Comparison of ENCODE assay signal across 8 mouse cellular contexts in genomic region chr6:141249585-141250295, GRCm38 (mm10). TPM values are rescaled to one million over a fixed set of nuclear protein-coding genes. Genes with fewer than 3 reads are reported as not detected.
DNase-seq lines count a peak whose midpoint lies in the region; ATAC-seq and TF ChIP-seq lines count a peak whose summit lies in the region.

No protein-coding gene starts in this region.

- ATAC-seq in embryonic facial prominence, embryonic 13.5 days (ENCODE audit: insufficient number of reproducible peaks, insufficient read depth, low FRiP score, low TSS enrichment, low read depth) = peak; percentile 85
- peak; percentile 81 for ATAC-seq in limb, embryonic 13.5 days (ENCODE audit: low FRiP score, low read depth)
- ATAC-seq in midbrain, embryonic 15.5 days (replicated peaks) = peak; percentile 93
- ATAC-seq in stomach, embryonic 15.5 days (ENCODE audit: insufficient read depth, low FRiP score, low read depth) = peak; percentile 83

- peak overlapping the region; percentile 76 for H3K4me3 ChIP-seq in embryonic facial prominence, embryonic 13.5 days
- H3K4me3 ChIP-seq in kidney, adult 2 months (ENCODE audit: insufficient read depth, low read depth, low read length) = peak overlapping the region; percentile 71
- peak overlapping the region; percentile 81 for H3K4me3 ChIP-seq in limb, embryonic 13.5 days
- peak overlapping the region; percentile 56 for H3K4me3 ChIP-seq in midbrain, embryonic 15.5 days
- peak overlapping the region; percentile 67 for H3K4me3 ChIP-seq in stomach, embryonic 15.5 days (replicated peaks)

- H3K9ac ChIP-seq in embryonic facial prominence, embryonic 13.5 days = peak overlapping the region; percentile 89
- H3K9ac ChIP-seq in limb, embryonic 13.5 days = peak overlapping the region; percentile 89
- peak overlapping the region; percentile 48 for H3K9ac ChIP-seq in midbrain, embryonic 15.5 days
- H3K9ac ChIP-seq in stomach, embryonic 15.5 days = peak overlapping the region; percentile 68

- peaks cover 26% of the 10 kb centered on the region for H3K4me1 ChIP-seq in embryonic facial prominence, embryonic 13.5 days
- no peaks in the 10 kb centered on the region for H3K4me1 ChIP-seq in kidney, adult 2 months (ENCODE audit: control insufficient read depth, insufficient read depth, low read length)
- H3K4me1 ChIP-seq in limb, embryonic 13.5 days = peaks cover 51% of the 10 kb centered on the region
- peaks cover 12% of the 10 kb centered on the region for H3K4me1 ChIP-seq in midbrain, embryonic 15.5 days
- H3K4me1 ChIP-seq in stomach, embryonic 15.5 days = peaks cover 5% of the 10 kb centered on the region; the same call in 1 of the 2 replicates

- peak; percentile 7 to 18 for DNase-seq in spleen, adult 18-20 months
- no peak for DNase-seq in spleen, adult 12 weeks (ENCODE audit: low spot score)
- peak; percentile 74 for DNase-seq in heart, adult 8-10 months (ENCODE audit: low spot score)
- DNase-seq in kidney, adult 2 months = peak; percentile 65

- H3K27me3 ChIP-seq in embryonic facial prominence, embryonic 13.5 days = peaks cover 14% of the 10 kb centered on the region; the same call in 1 of the 2 replicates
- H3K27me3 ChIP-seq in kidney, adult 2 months (replicated peaks; ENCODE audit: control insufficient read depth, insufficient read depth, low read length) = no peaks in the 10 kb centered on the region
- H3K27me3 ChIP-seq in limb, embryonic 13.5 days = 0 out of 2 replicates have a peak, but pooled peaks cover 7% of the 10 kb centered on the region
- 0 out of 2 replicates have a peak, but pooled peaks cover 3% of the 10 kb centered on the region for H3K27me3 ChIP-seq in midbrain, embryonic 15.5 days (replicated peaks)
- 0 out of 2 replicates have a peak, but pooled peaks cover 13% of the 10 kb centered on the region for H3K27me3 ChIP-seq in stomach, embryonic 15.5 days (replicated peaks)

- no peaks in the 10 kb centered on the region for H3K9me3 ChIP-seq in embryonic facial prominence, embryonic 13.5 days
- no peaks in the 10 kb centered on the region for H3K9me3 ChIP-seq in limb, embryonic 13.5 days
- no peaks in the 10 kb centered on the region for H3K9me3 ChIP-seq in midbrain, embryonic 15.5 days
- no peaks in the 10 kb centered on the region for H3K9me3 ChIP-seq in stomach, embryonic 15.5 days

- TF ChIP-seq CTCF in kidney, adult 2 months (conservative IDR thresholded peaks at IDR 0.05; ENCODE audit: insufficient read depth, insufficient read length, low read depth, low read length) = no peak

- TF ChIP-seq POLR2A in kidney, adult 2 months (IDR thresholded peaks at IDR 0.05; ENCODE audit: low read depth, low read length) = peak; percentile 49

- peak overlapping the region; percentile 87 for H3K4me2 ChIP-seq in embryonic facial prominence, embryonic 13.5 days
- H3K4me2 ChIP-seq in limb, embryonic 13.5 days (replicated peaks) = peak overlapping the region; percentile 84
- H3K4me2 ChIP-seq in midbrain, embryonic 15.5 days = peak overlapping the region; percentile 94
- H3K4me2 ChIP-seq in stomach, embryonic 15.5 days = peak overlapping the region; percentile 72

- WGBS in embryonic facial prominence, embryonic 13.5 days = under 1% methylated on average over 63 of the region's 68 CpGs
- WGBS in kidney, adult 2 months = 1% methylated on average over 67 of the region's 68 CpGs
- under 1% methylated on average over 59 of the region's 68 CpGs for WGBS in limb, embryonic 13.5 days
- WGBS in midbrain, embryonic 15.5 days = under 1% methylated on average over 68 of the region's 68 CpGs
- under 1% methylated on average over 66 of the region's 68 CpGs for WGBS in stomach, embryonic 15.5 days

- peak overlapping the region; percentile 90 for H3K27ac ChIP-seq in embryonic facial prominence, embryonic 13.5 days
- peak overlapping the region; percentile 69 for H3K27ac ChIP-seq in kidney, adult 2 months (ENCODE audit: insufficient read depth, low read depth, low read length)
- H3K27ac ChIP-seq in limb, embryonic 13.5 days = peak overlapping the region; percentile 89
- H3K27ac ChIP-seq in midbrain, embryonic 15.5 days = peak overlapping the region; percentile 16
- H3K27ac ChIP-seq in stomach, embryonic 15.5 days = peak overlapping the region; percentile 94

- no peaks in the 10 kb centered on the region for H3K36me3 ChIP-seq in embryonic facial prominence, embryonic 13.5 days
- no peaks in the 10 kb centered on the region for H3K36me3 ChIP-seq in kidney, adult 2 months (ENCODE audit: control insufficient read depth, insufficient read depth, low read length)
- no peaks in the 10 kb centered on the region for H3K36me3 ChIP-seq in limb, embryonic 13.5 days
- no peaks in the 10 kb centered on the region for H3K36me3 ChIP-seq in midbrain, embryonic 15.5 days (replicated peaks)
- H3K36me3 ChIP-seq in stomach, embryonic 15.5 days = no peaks in the 10 kb centered on the region

RNA-seq across cellular contexts. Expression of gene Pde3a, which starts 0.7 kb away (rescaled TPM):
- 6.3 and 7.9 TPM in 2 replicates for polyA plus RNA-seq in embryonic facial prominence, embryonic 13.5 days (2015; fragmentation: Nextera tagmentation; extraction: Ambion mirVana)
- 10 to 100 TPM; 63.1 to 76.8 (median 70.8) TPM for total RNA-seq in heart, adult 8-10 months (2022)
- 4.1 and 4.2 TPM in 2 replicates for polyA plus RNA-seq in kidney, adult 2 months (2012; rRNA removed)
- polyA plus RNA-seq in limb, embryonic 13.5 days (2015; fragmentation: Nextera tagmentation; extraction: Ambion mirVana) = 3.9 and 4.2 TPM in 2 replicates
- polyA plus RNA-seq in midbrain, embryonic 15.5 days (2015; fragmentation: Nextera tagmentation; extraction: Ambion mirVana) = 2.5 and 2.9 TPM in 2 replicates
- 10.6 and 12.8 TPM in 2 replicates for polyA plus RNA-seq in stomach, embryonic 15.5 days (2015; fragmentation: Nextera tagmentation; extraction: Ambion mirVana)

Comparison
In these comparisons a context has a peak if more than half of its experiments do, and no peak if none do; other contexts are left out.
1. H3K27ac ChIP-seq: peak in every context shown above with its lines; median percentile 94 in stomach, embryonic 15.5 days; 90 in embryonic facial prominence, embryonic 13.5 days; 89 in limb, embryonic 13.5 days; 69 in kidney, adult 2 months; 16 in midbrain, embryonic 15.5 days.